Mouse (Mus musculus): ENCODE data around the gene Pibf1. TPM values are rescaled to one million over a fixed set of nuclear protein-coding genes. Genes with fewer than 3 reads are reported as not detected.

The Pibf1 gene
- polyA plus RNA-seq, 1 experiment: 1.4 TPM

- WGBS: 3% methylated on average over 20 of the region's 20 CpGs
- Histone ChIP-seq H3K27me3 (ENCODE audit: control insufficient read depth, insufficient read depth, low read length) (no peaks in the 10 kb centered on the region), H3K36me3 (ENCODE audit: control insufficient read depth, insufficient read depth, low read length) (peaks cover 13% of the 10 kb centered on the region), H3K4me1 (ENCODE audit: control insufficient read depth, insufficient read depth, insufficient read length) (peaks cover 3% of the 10 kb centered on the region), H3K4me3 (ENCODE audit: extremely low read depth, insufficient read depth, insufficient read length) (peak overlapping the region; percentile 94), H3K27ac (ENCODE audit: insufficient read depth, low read length) (peak overlapping the region; percentile 48; the same call in 1 of the 2 replicates)
- peak in 1 of 2 experiments; percentile 5 for DNase-seq (ENCODE audit: low read depth in 1 of 2, low spot score in 2 of 2)
- TF ChIP-seq POLR2A (IDR thresholded peaks at IDR 0.05; ENCODE audit: low read depth, low read length) (no peak), CTCF (IDR thresholded peaks at IDR 0.05; ENCODE audit: extremely low read depth, insufficient read depth, insufficient read length, insufficient replicate concordance) (no peak)
These were observed 853 bp downstream of the Pibf1 start for GRCm38 (mm10) chr14:99099967-99100587.

- H3K4me3 ChIP-seq (ENCODE audit: extremely low read depth, insufficient read depth, insufficient read length): no peak overlapping the region
- H3K27ac ChIP-seq (ENCODE audit: insufficient read depth, low read length): no peak overlapping the region
- H3K4me1 ChIP-seq (ENCODE audit: control insufficient read depth, insufficient read depth, insufficient read length): peaks cover 3% of the 10 kb centered on the region
- peaks cover 5% of the 10 kb centered on the region; the same call in 1 of the 2 replicates for H3K36me3 ChIP-seq (ENCODE audit: control insufficient read depth, insufficient read depth, low read length)
- no peak for DNase-seq (ENCODE audit: low read depth in 1 of 2, low spot score in 2 of 2)
- 86% methylated on average over 4 of the region's 4 CpGs for WGBS
- no peak for TF ChIP-seq CTCF (IDR thresholded peaks at IDR 0.05; ENCODE audit: extremely low read depth, insufficient read depth, insufficient read length, insufficient replicate concordance)
- no peak for TF ChIP-seq POLR2A (IDR thresholded peaks at IDR 0.05; ENCODE audit: low read depth, low read length)
- H3K27me3 ChIP-seq (ENCODE audit: control insufficient read depth, insufficient read depth, low read length): no peaks in the 10 kb centered on the region
These were observed 3.8 kb downstream of the Pibf1 start for GRCm38 (mm10) chr14:99103050-99103449.

GRCm38 (mm10) chr14:99104542-99105123 lies 5.4 kb downstream of the Pibf1 start:
- Histone ChIP-seq H3K27ac (ENCODE audit: insufficient read depth, low read length) (no peak overlapping the region), H3K27me3 (ENCODE audit: control insufficient read depth, insufficient read depth, low read length) (no peaks in the 10 kb centered on the region), H3K4me3 (ENCODE audit: extremely low read depth, insufficient read depth, insufficient read length) (no peak overlapping the region), H3K4me1 (ENCODE audit: control insufficient read depth, insufficient read depth, insufficient read length) (no peaks in the 10 kb centered on the region), H3K36me3 (ENCODE audit: control insufficient read depth, insufficient read depth, low read length) (peaks cover 15% of the 10 kb centered on the region)
- 89% methylated on average over 6 of the region's 6 CpGs for WGBS
- DNase-seq (ENCODE audit: low read depth in 1 of 2, low spot score in 2 of 2): no peak
- no peak for TF ChIP-seq POLR2A (IDR thresholded peaks at IDR 0.05; ENCODE audit: low read depth, low read length)
- no peak for TF ChIP-seq CTCF (IDR thresholded peaks at IDR 0.05; ENCODE audit: extremely low read depth, insufficient read depth, insufficient read length, insufficient replicate concordance)

GRCm38 (mm10) chr14:99106671-99107070 lies 7.4 kb downstream of the Pibf1 start:
- Histone ChIP-seq H3K4me3 (ENCODE audit: extremely low read depth, insufficient read depth, insufficient read length) (no peak overlapping the region), H3K27me3 (ENCODE audit: control insufficient read depth, insufficient read depth, low read length) (no peaks in the 10 kb centered on the region), H3K36me3 (ENCODE audit: control insufficient read depth, insufficient read depth, low read length) (peaks cover 21% of the 10 kb centered on the region), H3K27ac (ENCODE audit: insufficient read depth, low read length) (no peak overlapping the region), H3K4me1 (ENCODE audit: control insufficient read depth, insufficient read depth, insufficient read length) (no peaks in the 10 kb centered on the region)
- TF ChIP-seq CTCF (IDR thresholded peaks at IDR 0.05; ENCODE audit: extremely low read depth, insufficient read depth, insufficient read length, insufficient replicate concordance) (no peak), POLR2A (IDR thresholded peaks at IDR 0.05; ENCODE audit: low read depth, low read length) (no peak)
- no peak for DNase-seq (ENCODE audit: low read depth in 1 of 2, low spot score in 2 of 2)
- 91% methylated on average over 2 of the region's 2 CpGs for WGBS

- DNase-seq (ENCODE audit: low read depth in 1 of 2, low spot score in 2 of 2): no peak
- Histone ChIP-seq H3K27me3 (ENCODE audit: control insufficient read depth, insufficient read depth, low read length) (no peaks in the 10 kb centered on the region), H3K27ac (ENCODE audit: insufficient read depth, low read length) (no peak overlapping the region), H3K4me3 (ENCODE audit: extremely low read depth, insufficient read depth, insufficient read length) (no peak overlapping the region), H3K4me1 (ENCODE audit: control insufficient read depth, insufficient read depth, insufficient read length) (no peaks in the 10 kb centered on the region), H3K36me3 (ENCODE audit: control insufficient read depth, insufficient read depth, low read length) (peaks cover 23% of the 10 kb centered on the region)
- TF ChIP-seq CTCF (IDR thresholded peaks at IDR 0.05; ENCODE audit: extremely low read depth, insufficient read depth, insufficient read length, insufficient replicate concordance): no peak
- no peak for TF ChIP-seq POLR2A (IDR thresholded peaks at IDR 0.05; ENCODE audit: low read depth, low read length)
- 89% methylated on average over 2 of the region's 2 CpGs for WGBS
These were observed 8.5 kb downstream of the Pibf1 start for GRCm38 (mm10) chr14:99107631-99108187.

GRCm38 (mm10) chr14:99108762-99109161 lies 9.5 kb downstream of the Pibf1 start:
- Histone ChIP-seq H3K4me3 (ENCODE audit: extremely low read depth, insufficient read depth, insufficient read length) (no peak overlapping the region), H3K27me3 (ENCODE audit: control insufficient read depth, insufficient read depth, low read length) (no peaks in the 10 kb centered on the region), H3K27ac (ENCODE audit: insufficient read depth, low read length) (no peak overlapping the region), H3K36me3 (ENCODE audit: control insufficient read depth, insufficient read depth, low read length) (peaks cover 26% of the 10 kb centered on the region), H3K4me1 (ENCODE audit: control insufficient read depth, insufficient read depth, insufficient read length) (no peaks in the 10 kb centered on the region)
- DNase-seq (ENCODE audit: low read depth in 1 of 2, low spot score in 2 of 2): no peak
- 73% methylated on average over 6 of the region's 6 CpGs for WGBS
- TF ChIP-seq CTCF (IDR thresholded peaks at IDR 0.05; ENCODE audit: extremely low read depth, insufficient read depth, insufficient read length, insufficient replicate concordance) (no peak), POLR2A (IDR thresholded peaks at IDR 0.05; ENCODE audit: low read depth, low read length) (no peak)

GRCm38 (mm10) chr14:99117576-99117975 lies 18.4 kb downstream of the Pibf1 start:
- WGBS: 86% methylated on average over 4 of the region's 4 CpGs
- TF ChIP-seq CTCF (IDR thresholded peaks at IDR 0.05; ENCODE audit: extremely low read depth, insufficient read depth, insufficient read length, insufficient replicate concordance): no peak
- no peak for TF ChIP-seq POLR2A (IDR thresholded peaks at IDR 0.05; ENCODE audit: low read depth, low read length)
- Histone ChIP-seq H3K27me3 (ENCODE audit: control insufficient read depth, insufficient read depth, low read length) (no peaks in the 10 kb centered on the region), H3K36me3 (ENCODE audit: control insufficient read depth, insufficient read depth, low read length) (peaks cover 18% of the 10 kb centered on the region), H3K27ac (ENCODE audit: insufficient read depth, low read length) (no peak overlapping the region), H3K4me3 (ENCODE audit: extremely low read depth, insufficient read depth, insufficient read length) (no peak overlapping the region), H3K4me1 (ENCODE audit: control insufficient read depth, insufficient read depth, insufficient read length) (no peaks in the 10 kb centered on the region)
- DNase-seq (ENCODE audit: low read depth in 1 of 2, low spot score in 2 of 2): no peak
